Mouse (Mus musculus) B cell, adult 2 months (primary cell): Measurements from ENCODE around the gene Dner.
"Not testable (repeated sequence)": the region's sequence is repeated elsewhere in the genome, so short reads cannot be mapped to it uniquely, and the experiment has no call there.

ENCODE experiments used
- DNase-seq, 2 experiments: peaks; one replicate each; pipeline ENCODE4 v3.0.0; 2022

Gene Dner

GRCm38 (mm10) chr1:84386481-84387146 lies 309.4 kb downstream of the Dner start:
- no peak for DNase-seq

- DNase-seq: no peak
These were observed 313.3 kb downstream of the Dner start for GRCm38 (mm10) chr1:84382709-84383108.

GRCm38 (mm10) chr1:84382064-84382463 lies 314.0 kb downstream of the Dner start:
- DNase-seq: no peak

GRCm38 (mm10) chr1:84380895-84381294 lies 315.1 kb downstream of the Dner start:
- DNase-seq: no peak

- DNase-seq: no peak
These were observed 328.3 kb downstream of the Dner start for GRCm38 (mm10) chr1:84367733-84368132.

- no peak for DNase-seq
These were observed 329.5 kb downstream of the Dner start for GRCm38 (mm10) chr1:84366553-84366952.

- DNase-seq: no peak
These were observed 332.1 kb downstream of the Dner start, which contains the start of gene Pid1 for GRCm38 (mm10) chr1:84363967-84364366. Pid1 (minus strand) TSS chr1:84364180.

- no peak for DNase-seq
These were observed 333.1 kb downstream of the Dner start for GRCm38 (mm10) chr1:84362709-84363617.

- DNase-seq: no peak
These were observed 333.8 kb downstream of the Dner start for GRCm38 (mm10) chr1:84362209-84362608.

- DNase-seq: no peak
These were observed 334.6 kb downstream of the Dner start for GRCm38 (mm10) chr1:84361389-84361788.

- no peak for DNase-seq
These were observed 336.2 kb downstream of the Dner start for GRCm38 (mm10) chr1:84359611-84360500.

- DNase-seq: no peak
These were observed 338.8 kb downstream of the Dner start for GRCm38 (mm10) chr1:84357216-84357615.

GRCm38 (mm10) chr1:84350262-84350661 lies 345.8 kb downstream of the Dner start:
- DNase-seq: no peak

- DNase-seq: no peak
These were observed 348.1 kb downstream of the Dner start for GRCm38 (mm10) chr1:84347796-84348476.

GRCm38 (mm10) chr1:84332797-84333196 lies 363.2 kb downstream of the Dner start:
- not testable (repeated sequence) for DNase-seq

- DNase-seq: not testable (repeated sequence)
These were observed 364.2 kb downstream of the Dner start for GRCm38 (mm10) chr1:84331861-84332260.

- no peak for DNase-seq
These were observed 370.7 kb downstream of the Dner start for GRCm38 (mm10) chr1:84325309-84325708.

GRCm38 (mm10) chr1:84321327-84321726 lies 374.7 kb downstream of the Dner start:
- DNase-seq: no peak
